Mouse (Mus musculus) heart, embryonic 15.5 days (tissue): Measurements from ENCODE around the gene Cse1l. TPM values are rescaled to one million over a fixed set of nuclear protein-coding genes. Genes with fewer than 3 reads are reported as not detected.

Experiments
- ATAC-seq: fragments of 200-750 bp; cut with Nextera tagmentation; replicated peaks from 2 replicates; pipeline ENCODE4 v1.8.0; 2017; ENCODE audit warnings: low read depth, moderate TSS enrichment; ENCODE audit not compliant: insufficient number of reproducible peaks, insufficient read depth, low FRiP score
- H3K27ac ChIP-seq: fragments of 300-500 bp; sonication (generic); 2 replicates; pipeline ENCODE4 v1.5.1; 2015; ENCODE audit warnings: mild to moderate bottlenecking, inconsistent platforms
- H3K27me3 ChIP-seq: fragments of 300-500 bp; sonication (generic); 2 replicates; pipeline ENCODE4 v1.6.1; 2015; ENCODE audit warnings: inconsistent platforms
- H3K36me3 ChIP-seq: fragments of 300-500 bp; sonication (generic); 2 replicates; pipeline ENCODE4 v1.6.1; 2015; ENCODE audit warnings: mild to moderate bottlenecking, inconsistent platforms
- H3K4me1 ChIP-seq: fragments of 300-500 bp; sonication (generic); replicated peaks from 2 replicates; pipeline ENCODE4 v1.6.1; 2015; ENCODE audit warnings: inconsistent platforms
- H3K4me2 ChIP-seq: fragments of 300-500 bp; sonication (generic); 2 replicates; pipeline ENCODE4 v1.6.1; 2015; ENCODE audit warnings: inconsistent platforms, mild to moderate bottlenecking, moderate library complexity
- H3K4me3 ChIP-seq: fragments of 300-500 bp; sonication (generic); 2 replicates; pipeline ENCODE4 v1.5.1; 2015; ENCODE audit warnings: mild to moderate bottlenecking, inconsistent platforms
- H3K9ac ChIP-seq: fragments of 300-500 bp; sonication (generic); 2 replicates; pipeline ENCODE4 v1.6.1; 2015; ENCODE audit warnings: mild to moderate bottlenecking, inconsistent platforms
- H3K9me3 ChIP-seq: fragments of 300-500 bp; sonication (generic); replicated peaks from 2 replicates; pipeline ENCODE4 v1.6.1; 2016; ENCODE audit warnings: inconsistent platforms
- WGBS: fragments of 180-500 bp; shearing (Covaris S2); methylation state at CpG from one replicate; pipeline ENCODE4 v1.1.7; 2015; ENCODE audit warnings: mixed read lengths; 5-methylcytosine and 5-hydroxymethylcytosine counted together
- polyA plus RNA-seq: library from polyadenylated mRNA; unstranded; fragments of >200 nt; fragmentation: Nextera tagmentation; extraction: Ambion mirVana; gene quantifications from 2 replicates; pipeline ENCODE4 v1.2.1, GENCODE M21; 2015

Cse1l gene
- polyA plus RNA-seq, 1 experiment from 2014 or later: 70.0 TPM

- Histone ChIP-seq H3K4me3 (no peak overlapping the region), H3K27ac (no peak overlapping the region), H3K4me2 (no peak overlapping the region), H3K36me3 (no peaks in the 10 kb centered on the region), H3K9me3 (no peaks in the 10 kb centered on the region), H3K27me3 (no peaks in the 10 kb centered on the region), H3K9ac (no peak overlapping the region), H3K4me1 (peaks cover 14% of the 10 kb centered on the region)
- ATAC-seq: no peak
- WGBS: 91% methylated on average over 6 of the region's 6 CpGs
These were observed 2.0 kb upstream of the Cse1l start for GRCm38 (mm10) chr2:166903719-166904282.

GRCm38 (mm10) chr2:166906523-166907182 is 813 bp downstream of the Cse1l start:
- peak overlapping the region; percentile 88 for H3K9ac ChIP-seq
- H3K27ac ChIP-seq: peak overlapping the region; percentile 99
- peaks cover 19% of the 10 kb centered on the region for H3K4me1 ChIP-seq
- under 1% methylated on average over 28 of the region's 28 CpGs for WGBS
- H3K27me3 ChIP-seq: no peaks in the 10 kb centered on the region
- peak overlapping the region; percentile 87 for H3K4me2 ChIP-seq
- no peaks in the 10 kb centered on the region for H3K36me3 ChIP-seq
- H3K9me3 ChIP-seq: no peaks in the 10 kb centered on the region
- peak overlapping the region; percentile 77 for H3K4me3 ChIP-seq
- peak; percentile 37 for ATAC-seq

- Histone ChIP-seq H3K4me2 (no peak overlapping the region), H3K27me3 (no peaks in the 10 kb centered on the region), H3K4me3 (no peak overlapping the region), H3K9ac (no peak overlapping the region), H3K27ac (no peak overlapping the region), H3K9me3 (no peaks in the 10 kb centered on the region), H3K4me1 (peaks cover 21% of the 10 kb centered on the region), H3K36me3 (no peaks in the 10 kb centered on the region)
- ATAC-seq: no peak
- WGBS: 65% methylated on average over 3 of the region's 3 CpGs
These were observed 3.9 kb downstream of the Cse1l start for GRCm38 (mm10) chr2:166909729-166910128.

GRCm38 (mm10) chr2:166910536-166910935 is 4.7 kb downstream of the Cse1l start:
- H3K4me1 ChIP-seq: peaks cover 17% of the 10 kb centered on the region
- no peaks in the 10 kb centered on the region for H3K36me3 ChIP-seq
- H3K27me3 ChIP-seq: no peaks in the 10 kb centered on the region
- 88% methylated on average over 8 of the region's 8 CpGs for WGBS
- no peak overlapping the region for H3K4me3 ChIP-seq
- no peak overlapping the region for H3K27ac ChIP-seq
- H3K9me3 ChIP-seq: no peaks in the 10 kb centered on the region
- H3K4me2 ChIP-seq: no peak overlapping the region
- no peak overlapping the region for H3K9ac ChIP-seq
- no peak for ATAC-seq

- Histone ChIP-seq H3K4me1 (no peaks in the 10 kb centered on the region), H3K9ac (no peak overlapping the region), H3K36me3 (peaks cover 80% of the 10 kb centered on the region), H3K9me3 (no peaks in the 10 kb centered on the region), H3K4me3 (no peak overlapping the region), H3K4me2 (no peak overlapping the region), H3K27ac (no peak overlapping the region), H3K27me3 (no peaks in the 10 kb centered on the region)
- 86% methylated on average over 2 of the region's 2 CpGs for whole genome bisulfite sequencing
- no peak for ATAC-seq
These were observed 18.1 kb downstream of the Cse1l start for GRCm38 (mm10) chr2:166923971-166924370.

GRCm38 (mm10) chr2:166933943-166934342 is 28.1 kb downstream of the Cse1l start:
- Histone ChIP-seq H3K9me3 (no peaks in the 10 kb centered on the region), H3K27me3 (no peaks in the 10 kb centered on the region), H3K9ac (no peak overlapping the region), H3K4me1 (no peaks in the 10 kb centered on the region), H3K4me2 (no peak overlapping the region), H3K27ac (no peak overlapping the region), H3K36me3 (peaks cover 68% of the 10 kb centered on the region), H3K4me3 (no peak overlapping the region)
- 86% methylated on average over 6 of the region's 6 CpGs for WGBS
- ATAC-seq: no peak

GRCm38 (mm10) chr2:166934416-166934815 is 28.6 kb downstream of the Cse1l start:
- H3K27me3 ChIP-seq: no peaks in the 10 kb centered on the region
- no peaks in the 10 kb centered on the region for H3K4me1 ChIP-seq
- peaks cover 67% of the 10 kb centered on the region for H3K36me3 ChIP-seq
- H3K9ac ChIP-seq: no peak overlapping the region
- no peak overlapping the region for H3K27ac ChIP-seq
- H3K4me2 ChIP-seq: no peak overlapping the region
- ATAC-seq: no peak
- H3K4me3 ChIP-seq: no peak overlapping the region
- H3K9me3 ChIP-seq: no peaks in the 10 kb centered on the region
- 84% methylated on average over 5 of the region's 5 CpGs for WGBS

GRCm38 (mm10) chr2:166935582-166935981 is 29.7 kb downstream of the Cse1l start:
- no peak overlapping the region for H3K4me2 ChIP-seq
- no peaks in the 10 kb centered on the region for H3K4me1 ChIP-seq
- no peaks in the 10 kb centered on the region for H3K27me3 ChIP-seq
- WGBS: 89% methylated on average over 7 of the region's 7 CpGs
- H3K27ac ChIP-seq: no peak overlapping the region
- no peak overlapping the region for H3K4me3 ChIP-seq
- peaks cover 67% of the 10 kb centered on the region for H3K36me3 ChIP-seq
- no peak overlapping the region for H3K9ac ChIP-seq
- no peaks in the 10 kb centered on the region for H3K9me3 ChIP-seq
- no peak for ATAC-seq

GRCm38 (mm10) chr2:166936166-166936565 is 30.3 kb downstream of the Cse1l start:
- Histone ChIP-seq H3K9me3 (no peaks in the 10 kb centered on the region), H3K27ac (no peak overlapping the region), H3K9ac (no peak overlapping the region), H3K4me3 (no peak overlapping the region), H3K4me1 (no peaks in the 10 kb centered on the region), H3K4me2 (no peak overlapping the region), H3K36me3 (peaks cover 67% of the 10 kb centered on the region), H3K27me3 (no peaks in the 10 kb centered on the region)
- 82% methylated on average over 2 of the region's 2 CpGs for WGBS
- no peak for ATAC-seq

GRCm38 (mm10) chr2:166943146-166943545 is 37.3 kb downstream of the Cse1l start:
- H3K9ac ChIP-seq: no peak overlapping the region
- 82% methylated on average over 2 of the region's 2 CpGs for WGBS
- H3K4me1 ChIP-seq: no peaks in the 10 kb centered on the region
- no peaks in the 10 kb centered on the region for H3K9me3 ChIP-seq
- H3K27me3 ChIP-seq: no peaks in the 10 kb centered on the region
- no peak for ATAC-seq
- H3K36me3 ChIP-seq: peaks cover 78% of the 10 kb centered on the region
- no peak overlapping the region for H3K27ac ChIP-seq
- H3K4me2 ChIP-seq: no peak overlapping the region
- no peak overlapping the region for H3K4me3 ChIP-seq

GRCm38 (mm10) chr2:166944346-166944745 is 38.5 kb downstream of the Cse1l start:
- no peak overlapping the region for H3K9ac ChIP-seq
- H3K9me3 ChIP-seq: no peaks in the 10 kb centered on the region
- no peak for ATAC-seq
- no peak overlapping the region for H3K4me3 ChIP-seq
- H3K36me3 ChIP-seq: peaks cover 86% of the 10 kb centered on the region
- H3K4me1 ChIP-seq: no peaks in the 10 kb centered on the region
- no peak overlapping the region for H3K27ac ChIP-seq
- H3K27me3 ChIP-seq: no peaks in the 10 kb centered on the region
- WGBS: 82% methylated on average over 1 of the region's 1 CpGs
- H3K4me2 ChIP-seq: no peak overlapping the region

GRCm38 (mm10) chr2:166945456-166945855 is 39.6 kb downstream of the Cse1l start:
- 0 out of 2 replicates have a peak, but pooled peaks have one; percentile 10 for ATAC-seq
- H3K4me2 ChIP-seq: no peak overlapping the region
- no peaks in the 10 kb centered on the region for H3K27me3 ChIP-seq
- WGBS: 52% methylated on average over 4 of the region's 4 CpGs
- no peaks in the 10 kb centered on the region for H3K4me1 ChIP-seq
- H3K4me3 ChIP-seq: no peak overlapping the region
- H3K27ac ChIP-seq: no peak overlapping the region
- H3K9me3 ChIP-seq: no peaks in the 10 kb centered on the region
- H3K36me3 ChIP-seq: peaks cover 90% of the 10 kb centered on the region
- no peak overlapping the region for H3K9ac ChIP-seq
